Mouse (Mus musculus) cortical plate, adult 2 months (tissue): ENCODE results near the gene Prkar2b.

Experiments used
- CTCF ChIP-seq: fragments of 200-500 bp; IDR thresholded peaks from 2 replicates; pipeline ENCODE4 v1.5.1; 2011; ENCODE audit warnings: mild to moderate bottlenecking, control low read depth, low read length; ENCODE audit not compliant: insufficient read depth; ENCODE audit errors: extremely low read depth
- POLR2A ChIP-seq: fragments of 200-500 bp; IDR thresholded peaks from 2 replicates; pipeline ENCODE4 v1.6.1; 2011; ENCODE audit warnings: mild to moderate bottlenecking, low read length, control low read depth; ENCODE audit not compliant: insufficient read depth; ENCODE audit errors: extremely low read depth

DNA sequence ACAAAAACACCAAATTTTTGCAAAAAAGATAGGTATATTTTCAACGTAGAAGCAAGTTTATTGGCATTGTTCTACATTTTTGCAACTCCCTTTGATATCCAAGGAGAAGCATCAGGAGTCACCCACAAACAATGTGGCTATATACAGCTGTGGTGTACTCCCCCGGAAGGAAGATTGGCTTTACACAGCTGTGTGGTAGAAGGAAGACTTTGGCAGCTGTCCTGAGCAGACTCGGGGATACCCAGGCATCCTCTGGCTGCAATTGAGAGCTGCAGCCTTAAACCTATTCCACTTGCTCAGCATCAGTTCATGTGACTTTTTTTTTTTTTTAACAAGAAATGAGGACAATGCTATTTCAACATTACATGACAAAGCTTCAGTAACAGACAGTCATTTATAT, 27.5 kb upstream of the Prkar2b start:
- no peak for TF ChIP-seq CTCF
- no peak for TF ChIP-seq POLR2A
